Mouse (Mus musculus): ENCODE data around the gene Ctnnbl1.
A peak's percentile ranks its signal among the peaks of the same experiment; 100 is the strongest.

The Ctnnbl1 gene

GRCm38 (mm10) chr2:157793851-157794332, 56.7 kb downstream of the Ctnnbl1 start:
- no peak for DNase-seq (ENCODE audit: low read depth, low spot score)

GRCm38 (mm10) chr2:157795627-157796423, 58.6 kb downstream of the Ctnnbl1 start:
- no peak for DNase-seq (ENCODE audit: low read depth, low spot score)

DNA sequence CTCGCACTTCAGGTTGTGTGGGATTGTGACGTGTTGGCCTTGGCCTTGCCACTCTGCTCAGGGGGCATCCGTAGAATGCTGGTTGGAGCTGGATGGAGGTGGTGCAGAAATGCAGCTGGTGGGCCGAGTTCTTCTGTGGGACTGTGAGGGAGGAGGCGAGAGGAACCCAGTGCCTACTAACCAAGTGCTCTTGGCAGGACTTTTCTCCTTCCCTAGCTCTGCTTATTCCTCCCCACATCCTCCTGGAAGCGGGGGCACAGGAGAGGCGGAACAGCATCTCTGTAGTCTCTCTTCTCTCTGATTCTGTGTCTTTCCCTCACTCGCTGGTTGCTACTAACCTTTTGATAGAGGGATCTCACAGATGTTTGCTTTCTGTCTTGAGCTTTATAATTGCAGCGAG, 62.3 kb downstream of the Ctnnbl1 start:
- no peak for DNase-seq (ENCODE audit: low read depth, low spot score)

DNA sequence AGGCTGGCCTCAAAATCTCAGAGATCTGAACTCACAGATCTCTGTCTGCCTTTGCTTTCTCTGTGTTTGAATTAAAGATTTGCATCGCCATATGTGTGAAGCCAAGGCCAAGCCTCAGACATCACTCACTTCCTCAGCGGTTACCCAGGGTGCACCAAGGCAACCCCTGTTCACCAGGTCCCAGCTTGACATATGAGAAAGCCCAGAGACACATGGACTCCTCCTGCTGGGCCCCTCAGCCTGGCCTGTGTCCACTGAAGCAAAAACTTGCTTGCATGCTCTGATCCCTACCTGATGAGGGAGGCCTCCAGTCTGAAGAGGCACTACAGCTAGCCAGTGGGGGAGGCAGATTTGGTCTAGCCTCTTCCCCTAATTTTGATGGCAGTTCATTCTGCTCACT, 63.1 kb downstream of the Ctnnbl1 start:
- DNase-seq (ENCODE audit: low read depth, low spot score): no peak

DNA sequence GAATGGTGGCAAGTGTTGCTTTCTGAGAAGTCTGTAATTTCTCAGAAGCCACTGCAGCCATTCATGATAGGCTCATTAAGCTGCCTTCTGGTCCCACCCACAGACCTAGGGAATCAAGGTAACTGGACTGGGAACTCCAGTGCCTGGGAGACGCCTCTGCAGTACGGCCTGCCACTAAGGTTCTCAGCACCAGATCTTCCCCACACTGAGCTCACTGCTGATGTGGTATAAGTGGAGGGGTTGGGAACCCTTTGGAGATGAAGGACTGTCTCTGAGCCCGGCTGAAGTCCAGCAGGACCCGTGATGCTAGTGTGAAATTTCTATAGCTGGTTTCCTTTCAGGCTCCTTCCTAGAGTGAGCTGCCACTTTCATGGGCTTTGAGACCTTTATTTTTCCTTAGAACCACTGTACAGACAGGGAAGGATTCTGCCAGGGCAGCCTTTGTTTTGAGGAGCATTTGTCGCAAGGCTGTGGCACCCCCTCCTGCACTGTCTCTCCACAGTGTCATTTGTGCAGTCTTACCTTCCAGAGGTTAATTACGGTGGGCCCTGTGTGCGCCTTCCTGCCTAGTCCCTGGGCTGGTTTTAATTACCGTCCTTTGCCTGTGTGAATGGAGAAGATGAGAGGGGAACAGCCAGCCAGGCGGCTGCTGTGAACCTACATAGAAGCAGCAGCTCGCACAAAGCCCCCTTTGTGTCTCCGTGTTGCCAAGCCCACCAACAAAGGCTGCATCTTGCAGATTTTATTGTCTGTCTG, 63.7 kb downstream of the Ctnnbl1 start:
- DNase-seq (ENCODE audit: low read depth, low spot score): no peak

DNA sequence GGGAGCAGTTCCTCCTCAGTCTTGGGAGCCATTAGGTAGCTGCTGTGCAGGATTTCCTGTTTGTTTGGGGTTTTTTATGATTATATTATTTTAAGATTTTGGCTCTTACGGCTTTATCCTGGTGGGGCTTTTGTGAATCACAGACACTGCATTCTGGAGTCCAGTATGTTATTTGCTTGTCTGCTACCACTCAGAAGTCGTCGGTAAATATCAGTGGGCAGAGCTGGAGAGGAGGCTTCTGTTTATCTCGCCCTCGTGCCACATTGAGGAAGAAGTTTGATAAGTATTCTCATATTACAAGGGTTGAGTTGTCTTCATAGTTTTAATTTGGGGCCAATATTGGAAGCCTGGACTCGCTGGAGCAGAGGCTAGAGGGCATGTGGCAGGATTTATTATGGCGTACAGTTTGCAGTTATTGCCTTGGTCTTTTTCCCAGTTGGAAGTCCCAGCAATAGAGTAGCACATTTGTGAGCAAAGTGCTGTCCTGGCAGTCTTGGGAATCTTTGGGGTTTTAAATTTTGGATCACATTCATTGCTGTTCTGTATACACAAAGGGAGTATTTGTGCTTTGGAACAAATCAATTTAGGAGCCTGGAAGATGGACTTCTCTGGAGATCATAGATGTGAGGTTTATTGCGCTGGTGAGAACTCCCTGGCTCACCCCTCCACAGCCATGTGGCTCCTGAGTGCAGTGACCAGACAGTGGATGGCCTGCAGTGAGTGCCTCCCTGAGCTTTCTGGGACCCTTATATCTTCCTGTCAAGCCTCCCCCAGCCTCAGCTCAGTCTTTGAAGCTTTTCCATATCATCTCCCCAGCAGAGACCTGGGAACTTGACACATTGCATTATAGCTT, 64.5 kb downstream of the Ctnnbl1 start:
- no peak for DNase-seq (ENCODE audit: low read depth, low spot score)

DNA sequence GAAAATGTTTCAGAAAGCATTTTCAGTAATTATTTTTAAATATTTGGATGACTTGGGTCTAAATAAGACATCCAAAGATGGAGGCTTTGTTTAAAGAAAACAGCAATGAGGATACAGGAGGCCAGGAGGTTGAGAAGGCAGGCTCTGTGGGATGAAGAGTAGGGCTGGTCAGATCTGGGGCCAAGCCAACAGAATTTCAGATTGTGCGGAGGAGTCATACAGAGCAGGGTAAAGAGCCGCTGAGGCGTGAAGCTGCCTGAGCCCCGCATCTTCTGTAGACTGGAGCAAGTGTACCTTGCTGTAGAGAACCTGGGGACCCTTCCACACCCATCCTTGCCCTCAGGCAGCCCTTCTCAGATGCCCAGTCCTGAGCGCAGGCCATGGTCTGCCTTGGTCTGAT, 65.5 kb downstream of the Ctnnbl1 start:
- DNase-seq (ENCODE audit: low read depth, low spot score): no peak

GRCm38 (mm10) chr2:157804388-157804787, 67.2 kb downstream of the Ctnnbl1 start:
- DNase-seq (ENCODE audit: low read depth, low spot score): no peak

DNA sequence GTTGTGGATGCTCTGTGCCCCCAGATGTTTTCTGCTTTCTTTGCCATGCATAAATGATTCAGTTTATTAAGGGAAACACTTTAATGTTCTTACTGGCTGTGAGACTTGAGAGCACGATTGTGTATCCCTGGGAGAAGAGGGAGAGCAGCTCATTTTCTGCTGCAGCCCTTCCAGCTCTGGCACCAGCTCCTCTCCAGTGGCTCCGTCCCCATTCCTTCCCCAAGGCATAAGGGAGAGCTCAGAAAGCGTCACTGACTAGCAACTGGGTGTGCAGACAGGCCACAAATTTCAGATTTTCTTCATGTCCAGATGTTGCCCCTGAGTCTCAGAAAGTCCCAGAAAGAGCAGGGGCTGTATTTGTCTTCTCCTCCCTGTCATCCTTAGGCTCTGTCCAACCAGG, 67.9 kb downstream of the Ctnnbl1 start:
- no peak for DNase-seq (ENCODE audit: low read depth, low spot score)

- no peak for DNase-seq (ENCODE audit: low read depth, low spot score)
Observed at GRCm38 (mm10) chr2:157807076-157807475, 69.9 kb downstream of the Ctnnbl1 start.

GRCm38 (mm10) chr2:157807621-157808367, 70.6 kb downstream of the Ctnnbl1 start:
- no peak for DNase-seq (ENCODE audit: low read depth, low spot score)

DNA sequence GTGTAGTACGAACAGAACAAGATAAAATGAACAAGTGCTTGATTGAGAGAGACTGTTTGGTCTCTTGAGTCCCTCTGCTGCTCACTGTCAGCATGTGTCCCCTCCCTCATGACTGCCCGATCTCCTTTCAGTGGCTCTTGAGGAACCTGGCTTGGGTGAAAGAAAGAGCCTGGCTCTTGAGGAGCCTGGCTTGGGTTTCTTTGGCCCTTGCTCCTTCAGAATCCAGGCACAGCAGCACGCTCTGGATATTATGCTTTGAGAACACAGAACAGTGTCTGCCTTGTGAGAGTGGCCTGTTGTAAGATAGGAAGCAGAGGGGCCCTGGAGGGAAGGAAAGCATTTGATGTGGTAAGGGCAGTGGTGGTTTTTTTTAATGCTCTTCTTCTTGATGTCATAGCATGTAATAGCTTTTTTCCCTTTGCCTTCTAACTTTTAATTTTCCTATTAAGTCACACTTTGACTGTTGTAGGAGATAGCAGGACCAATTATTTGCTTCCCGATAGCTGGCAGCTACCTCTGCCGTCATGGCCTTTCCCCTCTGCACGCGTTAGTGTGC, 71.2 kb downstream of the Ctnnbl1 start:
- peak; percentile 32 for DNase-seq (ENCODE audit: low read depth, low spot score)

DNA sequence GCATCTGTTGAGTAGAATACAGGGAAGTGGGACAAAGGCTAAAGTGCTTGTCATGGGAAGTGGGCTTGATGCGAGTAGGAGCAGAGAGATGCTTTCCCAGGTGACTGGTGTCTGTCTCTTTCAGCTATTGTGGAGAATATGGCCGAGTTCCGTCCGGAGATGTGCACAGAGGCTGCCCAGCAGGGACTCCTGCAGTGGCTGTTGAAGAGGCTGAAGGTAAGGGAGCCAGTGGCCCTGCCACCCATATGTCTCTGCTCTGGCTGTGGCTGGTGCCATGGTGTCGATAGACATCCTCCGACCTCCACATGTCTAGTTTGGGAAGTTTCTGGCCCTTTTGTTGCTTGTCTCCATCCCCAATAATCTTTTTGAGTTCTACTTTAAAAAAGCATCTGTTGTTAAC, 72.1 kb downstream of the Ctnnbl1 start:
- no peak for DNase-seq (ENCODE audit: low read depth, low spot score)

DNA sequence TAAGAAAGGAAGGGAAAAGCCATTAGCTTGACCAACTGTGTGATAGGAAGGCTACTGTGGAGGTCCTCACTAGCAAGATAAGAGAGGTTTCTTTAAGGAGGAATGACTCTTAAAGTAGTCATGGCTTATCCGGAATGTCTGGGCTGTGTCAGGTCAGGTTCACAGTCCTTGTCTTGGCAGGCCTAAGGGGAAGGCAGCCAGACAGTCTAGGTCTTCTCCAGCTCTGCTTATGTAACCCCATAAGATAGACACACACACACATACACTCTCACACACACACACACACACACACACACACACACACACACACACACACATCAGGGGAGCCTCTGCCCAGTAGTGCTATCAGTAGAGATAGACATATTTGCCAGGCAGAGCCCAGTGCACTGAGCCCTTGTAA, 73.5 kb downstream of the Ctnnbl1 start:
- DNase-seq (ENCODE audit: low read depth, low spot score): no peak

- no peak for DNase-seq (ENCODE audit: low read depth, low spot score)
Observed at GRCm38 (mm10) chr2:157813121-157813520, 75.9 kb downstream of the Ctnnbl1 start.

- no peak for DNase-seq (ENCODE audit: low read depth, low spot score)
Observed at GRCm38 (mm10) chr2:157814116-157814964, 77.1 kb downstream of the Ctnnbl1 start.

DNA sequence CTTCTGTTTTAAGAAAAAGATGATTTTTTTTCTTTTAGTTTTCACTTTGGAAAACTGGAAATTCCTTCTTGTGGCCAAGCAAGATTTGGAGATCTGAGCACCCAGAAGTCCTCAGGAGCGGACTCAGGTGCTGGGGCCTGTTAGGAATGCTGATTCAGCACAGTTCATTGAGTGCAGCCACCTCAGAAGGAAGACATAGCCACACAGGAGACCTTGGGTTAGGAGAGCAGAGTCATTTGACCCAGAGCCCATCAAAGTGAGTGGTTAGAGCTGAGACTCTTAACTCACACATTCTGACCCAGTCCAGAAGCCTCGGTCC, 77.7 kb downstream of the Ctnnbl1 start:
- DNase-seq (ENCODE audit: low read depth, low spot score): no peak

DNA sequence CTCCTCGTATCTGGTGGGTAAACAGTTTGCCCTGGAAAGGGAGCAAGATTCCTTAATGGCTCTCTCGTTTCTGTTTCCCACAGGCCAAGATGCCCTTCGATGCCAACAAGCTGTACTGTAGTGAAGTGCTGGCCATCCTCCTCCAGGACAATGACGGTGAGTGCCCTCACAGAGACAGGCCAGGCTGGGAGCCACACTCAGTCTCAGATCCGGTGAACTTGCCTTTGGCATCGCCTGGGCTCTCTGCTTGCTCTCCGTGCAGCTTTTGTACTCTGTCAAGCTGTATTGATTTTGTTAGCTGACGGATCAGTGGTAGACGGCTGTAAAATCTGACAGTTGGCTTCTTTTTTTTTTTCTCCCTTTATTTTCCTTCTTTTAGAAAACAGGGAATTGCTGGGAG, 80.5 kb downstream of the Ctnnbl1 start:
- DNase-seq (ENCODE audit: low read depth, low spot score): no peak

DNA sequence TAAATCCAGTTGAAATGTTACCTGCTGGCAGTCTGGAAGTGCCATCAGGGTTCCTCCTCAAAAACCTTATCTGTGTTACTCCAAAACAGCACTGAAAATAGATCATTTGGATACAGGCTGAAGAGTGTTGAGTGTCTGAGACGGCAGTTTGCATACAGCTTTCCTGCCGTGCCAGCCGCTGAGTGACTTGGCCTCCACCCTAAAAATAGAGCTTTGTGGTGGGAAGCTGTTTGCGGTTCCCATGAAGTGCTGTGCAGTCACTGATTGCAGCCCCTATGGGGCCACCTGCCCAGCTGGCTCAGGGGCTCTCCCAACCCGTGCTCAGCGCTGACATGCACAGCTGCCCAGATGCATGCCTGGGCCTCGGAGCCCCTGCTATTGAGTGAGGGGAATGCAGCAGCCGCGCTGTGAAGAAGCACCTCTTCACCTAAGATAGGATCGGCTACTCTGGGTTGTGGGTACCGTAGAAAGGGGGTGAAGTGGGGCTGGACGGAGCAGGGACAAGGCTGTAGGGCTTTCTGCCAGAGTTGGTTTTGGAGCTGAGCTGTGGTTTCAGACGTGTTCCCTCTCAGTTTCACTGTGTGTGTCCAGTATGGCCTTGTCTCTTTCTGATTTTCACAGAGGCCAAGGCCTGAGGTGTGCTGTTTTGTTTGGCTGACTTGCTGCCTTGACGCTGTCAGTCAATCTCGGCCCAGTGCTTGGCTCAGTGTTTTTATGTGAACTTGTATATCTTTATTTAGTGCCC, 81.5 kb downstream of the Ctnnbl1 start:
- no peak for DNase-seq (ENCODE audit: low read depth, low spot score)
